Mouse (Mus musculus) liver, embryonic 12.5 days (tissue): ENCODE results near the gene Fgf2. TPM values are rescaled to one million over a fixed set of nuclear protein-coding genes. Genes with fewer than 3 reads are reported as not detected.

Source experiments
- ATAC-seq: fragments of 200-750 bp; cut with Nextera tagmentation; 2 replicates; pipeline ENCODE4 v1.8.0; 2017; ENCODE audit warnings: moderate number of reproducible peaks, mild to moderate bottlenecking, moderate library complexity
- H3K27ac ChIP-seq: fragments of 300-500 bp; sonication (generic); 2 replicates; pipeline ENCODE4 v1.5.1; 2016; ENCODE audit warnings: mild to moderate bottlenecking
- H3K27me3 ChIP-seq: fragments of 300-500 bp; sonication (generic); replicated peaks from 2 replicates; pipeline ENCODE4 v1.6.1; 2016; ENCODE audit warnings: mild to moderate bottlenecking, moderate library complexity
- H3K36me3 ChIP-seq: fragments of 300-500 bp; sonication (generic); 2 replicates; pipeline ENCODE4 v1.6.1; 2016; ENCODE audit warnings: mild to moderate bottlenecking, moderate library complexity
- H3K4me1 ChIP-seq: fragments of 300-500 bp; sonication (generic); 2 replicates; pipeline ENCODE4 v1.6.1; 2016
- H3K4me2 ChIP-seq: fragments of 300-500 bp; sonication (generic); 2 replicates; pipeline ENCODE4 v1.6.1; 2016; ENCODE audit warnings: mild to moderate bottlenecking, moderate library complexity
- H3K4me3 ChIP-seq: fragments of 300-500 bp; sonication (generic); 2 replicates; pipeline ENCODE4 v1.5.1; 2016; ENCODE audit warnings: mild to moderate bottlenecking, moderate library complexity
- H3K9ac ChIP-seq: fragments of 300-500 bp; sonication (generic); 2 replicates; pipeline ENCODE4 v1.6.1; 2016; ENCODE audit warnings: mild to moderate bottlenecking, moderate library complexity
- H3K9me3 ChIP-seq: fragments of 300-500 bp; sonication (generic); replicated peaks from 2 replicates; pipeline ENCODE4 v1.6.1; 2016; ENCODE audit warnings: mild to moderate bottlenecking, moderate library complexity
- WGBS: fragments of 180-500 bp; shearing (Covaris S2); methylation state at CpG from one replicate; pipeline ENCODE4 v1.1.7; 2016; ENCODE audit not compliant: insufficient replicate concordance; 5-methylcytosine and 5-hydroxymethylcytosine counted together
- polyA plus RNA-seq: library from polyadenylated mRNA; unstranded; fragments of >200 nt; fragmentation: Nextera tagmentation; extraction: Ambion mirVana; gene quantifications from 2 replicates; pipeline ENCODE4 v1.2.1, GENCODE M21; 2016

Gene Fgf2
- polyA plus RNA-seq, 1 experiment from 2014 or later: 0.30 TPM

- no peaks in the 10 kb centered on the region for H3K27me3 ChIP-seq
- no peak overlapping the region for H3K9ac ChIP-seq
- H3K4me3 ChIP-seq: no peak overlapping the region
- peak; percentile 62; the same call in 1 of the 2 replicates for ATAC-seq
- H3K4me2 ChIP-seq: peak overlapping the region; percentile 27; the same call in 1 of the 2 replicates
- peaks cover 50% of the 10 kb centered on the region for H3K4me1 ChIP-seq
- no peaks in the 10 kb centered on the region for H3K9me3 ChIP-seq
- H3K36me3 ChIP-seq: no peaks in the 10 kb centered on the region
- peak overlapping the region; percentile 41; the same call in 1 of the 2 replicates for H3K27ac ChIP-seq
- 30% methylated on average over 3 of the region's 3 CpGs for WGBS
Measured at GRCm38 (mm10) chr3:37326627-37327026, 21.5 kb upstream of the Fgf2 start.

DNA sequence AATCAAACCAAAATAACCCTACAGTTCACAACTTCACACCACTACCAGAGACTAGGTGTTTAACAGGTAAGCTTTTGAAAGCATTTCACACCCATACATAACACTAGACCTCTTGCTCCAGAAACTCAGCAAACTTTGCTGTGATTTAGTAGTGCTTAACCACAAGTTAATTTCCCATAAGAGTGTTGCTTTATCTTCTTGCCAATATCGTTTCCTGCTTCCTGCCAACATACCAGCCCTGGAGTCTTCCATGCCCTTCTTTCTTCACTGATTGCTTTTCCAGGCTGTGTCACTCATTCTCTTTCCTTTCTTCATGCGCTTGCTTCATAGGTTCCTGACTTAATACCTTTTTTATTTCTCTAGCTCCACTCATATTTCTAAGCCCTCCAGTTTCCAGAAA lies 19.7 kb upstream of the Fgf2 start:
- no peak overlapping the region for H3K4me3 ChIP-seq
- ATAC-seq: no peak
- H3K9ac ChIP-seq: no peak overlapping the region
- no peak overlapping the region for H3K4me2 ChIP-seq
- no peaks in the 10 kb centered on the region for H3K27me3 ChIP-seq
- H3K27ac ChIP-seq: no peak overlapping the region
- H3K9me3 ChIP-seq: no peaks in the 10 kb centered on the region
- H3K36me3 ChIP-seq: no peaks in the 10 kb centered on the region
- H3K4me1 ChIP-seq: peaks cover 66% of the 10 kb centered on the region
- WGBS: 40% methylated on average over 2 of the region's 2 CpGs

DNA sequence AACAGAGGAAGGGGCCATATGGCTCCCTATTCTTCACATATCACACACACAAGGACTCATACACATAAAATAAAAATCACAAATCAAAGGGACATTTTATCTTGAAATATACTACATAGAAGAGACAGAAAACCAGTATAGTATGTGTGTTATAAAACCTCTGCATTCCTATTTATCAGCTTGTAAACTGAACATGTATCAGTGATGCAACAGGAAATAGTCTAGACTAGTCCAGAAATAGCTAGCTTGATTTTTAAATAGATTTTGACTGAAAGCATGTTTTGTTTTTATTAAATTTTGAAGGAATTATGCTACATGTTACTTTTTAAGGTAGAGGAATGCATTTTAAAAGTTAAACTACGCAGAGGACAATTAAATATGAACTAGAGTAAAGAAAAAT lies 18.2 kb upstream of the Fgf2 start:
- Histone ChIP-seq H3K4me1 (peaks cover 70% of the 10 kb centered on the region), H3K4me2 (no peak overlapping the region), H3K27ac (no peak overlapping the region), H3K9me3 (no peaks in the 10 kb centered on the region), H3K4me3 (no peak overlapping the region), H3K9ac (no peak overlapping the region), H3K27me3 (no peaks in the 10 kb centered on the region), H3K36me3 (no peaks in the 10 kb centered on the region)
- no peak for ATAC-seq
- WGBS: 81% methylated on average over 1 of the region's 1 CpGs

DNA sequence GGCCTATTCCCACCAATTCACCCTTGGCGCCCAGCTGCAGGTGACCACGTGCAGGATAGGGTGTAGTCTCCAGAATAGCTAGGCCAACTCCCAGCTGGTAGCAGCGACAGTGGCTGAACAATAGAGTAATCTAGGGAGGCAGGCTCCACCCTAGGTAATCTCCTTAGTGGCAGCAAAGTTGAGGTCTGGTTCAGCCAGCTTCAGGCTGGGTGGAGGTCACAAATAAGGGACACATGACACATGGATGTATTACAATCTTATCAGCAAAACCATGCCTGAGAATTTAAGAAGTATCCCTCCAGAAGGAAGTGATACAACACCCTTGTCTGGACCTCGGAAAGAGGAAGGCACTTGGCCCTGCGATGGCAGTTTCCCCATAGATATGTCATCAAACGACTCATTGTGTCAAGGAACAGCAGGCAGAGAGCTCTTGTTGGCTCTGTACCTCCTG lies 16.1 kb upstream of the Fgf2 start:
- Histone ChIP-seq H3K4me3 (no peak overlapping the region), H3K9ac (no peak overlapping the region), H3K4me1 (peaks cover 52% of the 10 kb centered on the region), H3K36me3 (no peaks in the 10 kb centered on the region), H3K27me3 (no peaks in the 10 kb centered on the region), H3K4me2 (no peak overlapping the region), H3K27ac (peak overlapping the region; percentile 84), H3K9me3 (no peaks in the 10 kb centered on the region)
- WGBS: 15% methylated on average over 6 of the region's 6 CpGs
- peak; percentile 89 for ATAC-seq

- H3K4me3 ChIP-seq: no peak overlapping the region
- 49% methylated on average over 4 of the region's 4 CpGs for WGBS
- ATAC-seq: peak; percentile 75
Measured at GRCm38 (mm10) chr3:37334053-37334452, 14.1 kb upstream of the Fgf2 start.

GRCm38 (mm10) chr3:37341110-37341509 lies 7.0 kb upstream of the Fgf2 start:
- 55% methylated on average over 5 of the region's 5 CpGs for WGBS
- Histone ChIP-seq H3K4me2 (no peak overlapping the region), H3K4me1 (no peaks in the 10 kb centered on the region)

More at GRCm38 (mm10) chr3:37334053-37334452, 14.1 kb upstream of the Fgf2 start:
- H3K9ac ChIP-seq: no peak overlapping the region
- H3K4me1 ChIP-seq: peaks cover 42% of the 10 kb centered on the region
- 0 out of 2 replicates have a peak, but pooled peaks cover 4% of the 10 kb centered on the region for H3K27me3 ChIP-seq
- no peak overlapping the region for H3K4me2 ChIP-seq
- H3K27ac ChIP-seq: no peak overlapping the region
- no peaks in the 10 kb centered on the region for H3K9me3 ChIP-seq
- no peaks in the 10 kb centered on the region for H3K36me3 ChIP-seq

DNA sequence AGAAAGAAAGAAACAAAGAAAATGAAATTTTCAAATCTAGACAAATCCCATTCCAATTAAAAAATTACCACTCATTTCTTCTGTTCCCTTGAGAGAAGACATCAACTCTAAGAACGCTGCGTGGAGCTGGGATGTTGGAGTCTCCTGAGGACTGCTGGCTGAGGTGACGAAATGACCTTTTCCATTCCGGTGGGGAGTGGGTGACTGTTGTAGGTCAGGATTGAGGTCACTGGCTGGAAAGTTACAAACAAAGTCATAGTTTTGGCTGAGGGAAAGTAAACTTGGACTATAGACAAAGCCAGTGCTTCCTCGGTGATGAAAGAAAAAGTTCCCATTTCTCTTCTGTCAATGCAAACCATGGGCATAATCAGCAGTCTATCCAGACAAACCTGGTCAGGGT lies 5.3 kb upstream of the Fgf2 start:
- Histone ChIP-seq H3K36me3 (no peaks in the 10 kb centered on the region), H3K9me3 (no peaks in the 10 kb centered on the region), H3K27me3 (peaks cover 52% of the 10 kb centered on the region), H3K4me3 (no peak overlapping the region), H3K27ac (no peak overlapping the region), H3K9ac (no peak overlapping the region), H3K4me2 (no peak overlapping the region), H3K4me1 (no peaks in the 10 kb centered on the region)
- WGBS: 68% methylated on average over 5 of the region's 5 CpGs
- ATAC-seq: no peak

More at GRCm38 (mm10) chr3:37341110-37341509, 7.0 kb upstream of the Fgf2 start:
- Histone ChIP-seq H3K27ac (no peak overlapping the region), H3K27me3 (peaks cover 35% of the 10 kb centered on the region), H3K9ac (no peak overlapping the region), H3K9me3 (no peaks in the 10 kb centered on the region), H3K36me3 (no peaks in the 10 kb centered on the region), H3K4me3 (no peak overlapping the region)
- ATAC-seq: no peak

- H3K4me3 ChIP-seq: no peak overlapping the region
- H3K27me3 ChIP-seq: peaks cover 77% of the 10 kb centered on the region
- 26% methylated on average over 9 of the region's 9 CpGs for WGBS
- H3K36me3 ChIP-seq: no peaks in the 10 kb centered on the region
- peak overlapping the region; percentile 93 for H3K4me2 ChIP-seq
- no peaks in the 10 kb centered on the region for H3K9me3 ChIP-seq
- no peak for ATAC-seq
- no peak overlapping the region for H3K9ac ChIP-seq
- H3K27ac ChIP-seq: no peak overlapping the region
- peaks cover 40% of the 10 kb centered on the region for H3K4me1 ChIP-seq
Measured at GRCm38 (mm10) chr3:37347671-37348070, 475 bp upstream of the Fgf2 start.

DNA sequence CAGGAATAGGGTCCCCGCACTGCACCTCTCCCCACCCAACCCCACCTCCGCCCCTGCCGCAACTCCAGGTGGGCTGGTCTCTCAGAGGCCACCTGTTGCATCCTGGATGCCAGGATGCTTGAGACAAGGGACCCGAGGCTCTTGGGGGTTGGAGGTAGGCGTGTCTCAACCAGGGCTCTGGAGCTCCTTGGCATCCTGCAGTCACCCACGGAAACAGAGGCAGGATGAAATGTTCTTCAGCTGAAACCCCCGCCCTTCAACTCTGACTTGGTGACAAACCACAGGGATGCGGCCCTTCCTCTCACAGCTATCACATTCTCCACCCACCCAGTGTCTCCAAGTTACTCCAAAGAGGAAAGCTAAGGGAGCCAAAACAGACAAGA lies 1.0 kb downstream of the Fgf2 start:
- peaks cover 71% of the 10 kb centered on the region for H3K27me3 ChIP-seq
- H3K4me2 ChIP-seq: peak overlapping the region; percentile 93
- H3K4me3 ChIP-seq: peak overlapping the region; percentile 60
- H3K27ac ChIP-seq: no peak overlapping the region
- H3K36me3 ChIP-seq: no peaks in the 10 kb centered on the region
- no peak overlapping the region for H3K9ac ChIP-seq
- 7% methylated on average over 8 of the region's 8 CpGs for WGBS
- no peaks in the 10 kb centered on the region for H3K9me3 ChIP-seq
- peaks cover 40% of the 10 kb centered on the region for H3K4me1 ChIP-seq
- no peak for ATAC-seq

DNA sequence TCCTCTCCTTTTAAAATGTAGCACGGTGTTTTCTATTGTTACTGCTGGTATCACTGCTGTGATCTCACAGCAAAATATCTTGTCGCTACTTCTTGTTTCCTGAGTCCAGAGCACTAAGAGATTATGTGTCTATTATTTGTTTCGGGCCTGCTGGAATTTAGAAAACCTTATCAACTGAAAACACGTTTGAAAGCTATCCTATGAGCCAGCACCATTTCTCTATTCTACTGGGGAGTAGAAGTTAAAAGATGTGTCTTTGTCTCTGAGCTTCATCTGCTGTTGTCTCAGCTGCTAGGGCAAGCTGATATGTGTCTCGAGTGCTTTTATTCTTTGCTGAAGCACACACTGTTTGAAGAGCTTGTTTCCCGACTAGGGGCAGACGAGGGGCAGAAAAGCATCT lies 2.2 kb downstream of the Fgf2 start:
- no peak overlapping the region for H3K27ac ChIP-seq
- peak overlapping the region; percentile 2; the same call in 1 of the 2 replicates for H3K4me2 ChIP-seq
- no peaks in the 10 kb centered on the region for H3K36me3 ChIP-seq
- H3K9ac ChIP-seq: no peak overlapping the region
- peaks cover 40% of the 10 kb centered on the region for H3K4me1 ChIP-seq
- ATAC-seq: peak; percentile 76
- WGBS: 11% methylated on average over 7 of the region's 7 CpGs
- no peaks in the 10 kb centered on the region for H3K9me3 ChIP-seq
- H3K4me3 ChIP-seq: no peak overlapping the region
- peaks cover 65% of the 10 kb centered on the region for H3K27me3 ChIP-seq

DNA sequence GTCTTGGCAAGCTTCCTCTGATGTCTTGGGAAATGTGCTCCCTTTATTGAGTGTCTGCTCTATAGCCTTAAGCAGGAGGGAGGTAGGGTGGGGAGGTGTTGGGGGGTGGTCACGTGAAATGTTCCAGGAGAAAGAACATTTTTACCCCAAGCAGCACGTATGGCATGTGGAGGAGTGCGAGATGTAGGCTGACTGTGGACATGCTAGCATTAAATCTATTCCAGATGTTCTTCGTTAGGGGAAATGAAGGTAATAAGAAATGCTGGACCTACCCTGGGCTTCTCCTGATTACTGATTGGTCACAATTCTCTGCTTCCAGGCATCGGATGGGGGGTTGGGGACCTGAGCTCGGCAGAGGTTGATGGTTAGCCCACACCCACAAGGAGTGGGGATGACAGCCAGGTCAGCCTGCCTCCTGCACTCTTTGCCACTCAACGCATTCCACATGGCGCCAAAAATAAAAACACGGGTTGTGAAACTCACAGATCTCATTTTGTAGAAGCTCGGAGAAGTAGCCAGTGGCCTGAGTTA lies 5.9 kb downstream of the Fgf2 start:
- WGBS: 69% methylated on average over 10 of the region's 10 CpGs
- H3K4me1 ChIP-seq: peaks cover 29% of the 10 kb centered on the region
- H3K9ac ChIP-seq: no peak overlapping the region
- no peak overlapping the region for H3K27ac ChIP-seq
- ATAC-seq: no peak
- H3K27me3 ChIP-seq: peaks cover 38% of the 10 kb centered on the region
- no peaks in the 10 kb centered on the region for H3K9me3 ChIP-seq
- H3K4me3 ChIP-seq: no peak overlapping the region
- no peaks in the 10 kb centered on the region for H3K36me3 ChIP-seq
- H3K4me2 ChIP-seq: no peak overlapping the region

DNA sequence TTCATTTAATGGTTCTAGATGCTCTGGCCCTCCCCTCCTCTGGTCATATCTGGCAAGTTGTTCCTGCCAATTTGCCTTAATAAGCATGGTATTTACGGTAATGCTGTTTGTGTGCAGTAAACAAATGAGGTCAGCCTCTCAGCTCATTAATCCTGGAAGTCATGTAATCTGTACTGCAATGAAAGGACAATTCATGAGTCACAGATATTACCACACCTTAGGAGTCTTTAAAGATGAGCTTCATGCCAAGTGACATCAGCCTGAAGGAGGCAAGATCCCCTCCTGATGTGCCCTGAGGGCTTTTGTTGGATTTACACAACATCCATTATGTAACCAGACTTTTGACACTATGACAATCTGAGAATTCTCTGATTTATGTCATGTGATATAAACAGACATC lies 6.6 kb downstream of the Fgf2 start:
- peaks cover 22% of the 10 kb centered on the region for H3K4me1 ChIP-seq
- no peak overlapping the region for H3K4me2 ChIP-seq
- no peak overlapping the region for H3K27ac ChIP-seq
- H3K27me3 ChIP-seq: peaks cover 38% of the 10 kb centered on the region
- WGBS: 74% methylated on average over 1 of the region's 1 CpGs
- no peak overlapping the region for H3K9ac ChIP-seq
- no peaks in the 10 kb centered on the region for H3K9me3 ChIP-seq
- ATAC-seq: no peak
- no peaks in the 10 kb centered on the region for H3K36me3 ChIP-seq
- no peak overlapping the region for H3K4me3 ChIP-seq

GRCm38 (mm10) chr3:37360729-37361128 lies 12.6 kb downstream of the Fgf2 start:
- Histone ChIP-seq H3K4me2 (no peak overlapping the region), H3K4me1 (no peaks in the 10 kb centered on the region), H3K4me3 (no peak overlapping the region), H3K27ac (no peak overlapping the region), H3K27me3 (peaks cover 25% of the 10 kb centered on the region), H3K9me3 (no peaks in the 10 kb centered on the region), H3K36me3 (no peaks in the 10 kb centered on the region), H3K9ac (no peak overlapping the region)
- 56% methylated on average over 9 of the region's 9 CpGs for WGBS
- ATAC-seq: no peak
